In the genomic region with DNA sequence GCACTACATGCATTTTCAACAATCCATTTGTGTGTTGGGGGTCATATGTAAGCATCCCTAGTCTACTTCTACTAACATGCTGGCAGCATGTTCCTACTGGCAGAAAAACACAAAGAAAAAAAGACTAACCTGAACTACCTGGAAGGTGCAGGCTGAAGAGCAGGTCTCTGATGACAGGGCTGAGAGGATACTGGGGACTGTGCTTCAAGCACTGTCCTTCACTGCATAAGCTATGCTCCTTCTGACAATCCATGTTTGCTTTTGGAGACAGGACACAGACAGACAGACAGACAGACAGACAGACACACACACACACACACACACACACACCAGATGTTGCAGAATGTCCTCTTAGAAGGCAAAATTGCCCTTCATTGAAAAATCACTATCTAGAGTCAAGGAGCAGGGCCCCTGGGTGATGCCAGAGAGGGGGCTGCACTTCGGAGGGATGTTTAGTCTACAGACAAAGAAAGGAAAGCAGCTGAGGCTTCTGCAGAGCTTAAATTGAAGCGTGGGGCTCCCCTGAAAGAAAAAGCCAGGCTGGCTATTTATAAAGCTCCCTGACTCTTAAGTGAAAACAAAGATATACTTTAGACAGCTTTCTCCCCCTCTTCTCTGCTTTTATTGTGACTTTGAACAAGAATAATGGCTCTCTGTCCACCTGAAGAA, we compare ENCODE assay signal across 9 mouse cellular contexts.
DNase-seq lines count a peak whose midpoint lies in the region; ATAC-seq and TF ChIP-seq lines count a peak whose summit lies in the region.
"Had no signal": no experiment of that assay in that cellular context is flagged by ENCODE, and none has a peak within 500 bp of the region (broad histone marks: within the 10 kb centered on the region; RNA-seq: fewer than 3 reads in every experiment).

No protein-coding gene starts in this region.

- no peaks in the 10 kb centered on the region for H3K27me3 ChIP-seq in forebrain, embryonic 16.5 days (replicated peaks; ENCODE audit: control insufficient read depth, insufficient read depth, low read length)
- H3K27me3 ChIP-seq in limb, embryonic 14.5 days (ENCODE audit: control insufficient read depth, insufficient read depth, low read length) = no peaks in the 10 kb centered on the region
- H3K27me3 ChIP-seq in stomach, embryonic 15.5 days (replicated peaks) = no peaks in the 10 kb centered on the region

- H3K4me2 ChIP-seq in forebrain, embryonic 16.5 days (ENCODE audit: low read length) = no peak overlapping the region
- H3K4me2 ChIP-seq in limb, embryonic 14.5 days (replicated peaks; ENCODE audit: low read depth, low read length, severe bottlenecking) = no peak overlapping the region
- peak overlapping the region; percentile 6; the same call in 1 of the 2 replicates for H3K4me2 ChIP-seq in stomach, embryonic 15.5 days

- peak overlapping the region; percentile 26 for H3K27ac ChIP-seq in forebrain, embryonic 16.5 days (ENCODE audit: low read length)
- H3K27ac ChIP-seq in limb, embryonic 14.5 days (replicated peaks; ENCODE audit: low read depth, low read length) = 0 out of 2 replicates have a peak overlapping the region, but pooled peaks have one; percentile 39
- H3K27ac ChIP-seq in stomach, embryonic 15.5 days = peak overlapping the region; percentile 75

- peak; percentile 60 for DNase-seq in lung, postnatal 10 days
- DNase-seq in lung, postnatal 14 days = no peak
- no peak for DNase-seq in limb, embryonic 14.5 days (ENCODE audit: low spot score)
- DNase-seq in adrenal gland, postnatal 36 days = no peak
- DNase-seq in adipocyte (ENCODE audit: low spot score) = no peak
- DNase-seq: thymus, postnatal 25 days had no signal

- H3K36me3 ChIP-seq in forebrain, embryonic 16.5 days (ENCODE audit: control insufficient read depth, insufficient read depth) = no peaks in the 10 kb centered on the region
- no peaks in the 10 kb centered on the region for H3K36me3 ChIP-seq in limb, embryonic 14.5 days (ENCODE audit: control insufficient read depth, insufficient read depth, low read length)
- H3K36me3 ChIP-seq in stomach, embryonic 15.5 days = no peaks in the 10 kb centered on the region

- H3K9me3 ChIP-seq in forebrain, embryonic 16.5 days (ENCODE audit: control insufficient read depth, low read length) = no peaks in the 10 kb centered on the region
- H3K9me3 ChIP-seq in limb, embryonic 14.5 days (ENCODE audit: control insufficient read depth, low read length) = no peaks in the 10 kb centered on the region
- H3K9me3 ChIP-seq in stomach, embryonic 15.5 days = no peaks in the 10 kb centered on the region

- peak overlapping the region; percentile 19; the same call in 1 of the 2 replicates for H3K9ac ChIP-seq in forebrain, embryonic 16.5 days (replicated peaks; ENCODE audit: low read depth, low read length)
- H3K9ac ChIP-seq in limb, embryonic 14.5 days (ENCODE audit: low read depth, low read length, severe bottlenecking) = no peak overlapping the region
- H3K9ac ChIP-seq in stomach, embryonic 15.5 days = no peak overlapping the region

- H3K4me3 ChIP-seq in forebrain, embryonic 16.5 days (replicated peaks; ENCODE audit: low read length) = no peak overlapping the region
- no peak overlapping the region for H3K4me3 ChIP-seq in limb, embryonic 14.5 days (replicated peaks; ENCODE audit: low read length)
- no peak overlapping the region for H3K4me3 ChIP-seq in stomach, embryonic 15.5 days (replicated peaks)

- no peak for TF ChIP-seq POLR2A in limb, embryonic 14.5 days (IDR thresholded peaks at IDR 0.05; ENCODE audit: borderline replicate concordance, extremely low read depth, insufficient read depth, insufficient read length)

- H3K4me1 ChIP-seq in forebrain, embryonic 16.5 days (replicated peaks; ENCODE audit: control insufficient read depth, insufficient read depth, low read length) = peaks cover 51% of the 10 kb centered on the region
- peaks cover 41% of the 10 kb centered on the region for H3K4me1 ChIP-seq in limb, embryonic 14.5 days (ENCODE audit: control insufficient read depth, insufficient read depth, low read length)
- H3K4me1 ChIP-seq in stomach, embryonic 15.5 days = peaks cover 46% of the 10 kb centered on the region

- 0% methylated on average over 2 of the region's 2 CpGs for WGBS in forebrain, embryonic 16.5 days
- WGBS in limb, embryonic 14.5 days = 25% methylated on average over 2 of the region's 2 CpGs
- WGBS in stomach, embryonic 15.5 days = 26% methylated on average over 2 of the region's 2 CpGs

- peak; percentile 2; the same call in 1 of the 2 replicates for ATAC-seq in forebrain, embryonic 16.5 days
- no peak for ATAC-seq in limb, embryonic 14.5 days (ENCODE audit: low FRiP score, low read depth)
- no peak for ATAC-seq in stomach, embryonic 15.5 days (ENCODE audit: insufficient read depth, low FRiP score, low read depth)
- ATAC-seq in activated CD4-positive, CD25-positive, alpha-beta regulatory T cell, adult 4 months = no peak
